Mouse (Mus musculus): ENCODE measurements at regions not wholly inside any gene's neighbourhood (a gene's known extent, or its start where the extent isn't known, plus 50 kb on each side); places are given as distances from the start of the nearest gene placed in this dataset.

GRCm38 (mm10) chr2:166357824-166358223 is 202.4 kb upstream of the Sulf2 start:
- TF ChIP-seq EP300 (IDR thresholded peaks at IDR 0.05; ENCODE audit: low read depth) (no peak), CTCF (IDR thresholded peaks at IDR 0.05; ENCODE audit: low read depth) (no peak)
- Histone ChIP-seq H3K27me3 (ENCODE audit: insufficient read depth, low read length) (no peaks in the 10 kb centered on the region), H3K4me2 (ENCODE audit: low read depth, low read length) (no peak overlapping the region), H3K9me3 (ENCODE audit: low read length) (no peaks in the 10 kb centered on the region), H3K9ac (replicated peaks) (no peak overlapping the region), H3K27ac (ENCODE audit: low read depth) (no peak overlapping the region), H3K4me1 (ENCODE audit: insufficient read depth) (peaks cover 1% of the 10 kb centered on the region), H3K36me3 (replicated peaks; ENCODE audit: insufficient read depth, low read length) (no peaks in the 10 kb centered on the region), H3K4me3 (ENCODE audit: low read depth, low read length) (no peak overlapping the region)
- WGBS (ENCODE audit: insufficient replicate concordance) = 39% methylated on average over 7 of the region's 7 CpGs
- ATAC-seq (no peak), DNase-seq (peak; percentile 27)

- TF ChIP-seq CTCF (IDR thresholded peaks at IDR 0.05; ENCODE audit: low read depth) (no peak), EP300 (IDR thresholded peaks at IDR 0.05; ENCODE audit: low read depth) (no peak)
- H3K27me3 ChIP-seq (ENCODE audit: insufficient read depth, low read length) = no peaks in the 10 kb centered on the region
- no peaks in the 10 kb centered on the region for H3K9me3 ChIP-seq (ENCODE audit: low read length)
- WGBS (ENCODE audit: insufficient replicate concordance) = 75% methylated on average over 7 of the region's 7 CpGs
- DNase-seq (no peak), ATAC-seq (no peak)
- no peak overlapping the region for H3K9ac ChIP-seq (replicated peaks)
- no peak overlapping the region for H3K27ac ChIP-seq (ENCODE audit: low read depth)
- H3K36me3 ChIP-seq (replicated peaks; ENCODE audit: insufficient read depth, low read length) = no peaks in the 10 kb centered on the region
- H3K4me2 ChIP-seq (ENCODE audit: low read depth, low read length) = no peak overlapping the region
- H3K4me1 ChIP-seq (ENCODE audit: insufficient read depth) = peaks cover 3% of the 10 kb centered on the region
- no peak overlapping the region for H3K4me3 ChIP-seq (ENCODE audit: low read depth, low read length)
Observed at GRCm38 (mm10) chr2:166355944-166356343, 200.5 kb upstream of the Sulf2 start.

- no peak for ATAC-seq
- 52% methylated on average over 6 of the region's 6 CpGs for WGBS (ENCODE audit: insufficient replicate concordance)
Observed at GRCm38 (mm10) chr2:166355446-166355845, 200.0 kb upstream of the Sulf2 start.

DNA sequence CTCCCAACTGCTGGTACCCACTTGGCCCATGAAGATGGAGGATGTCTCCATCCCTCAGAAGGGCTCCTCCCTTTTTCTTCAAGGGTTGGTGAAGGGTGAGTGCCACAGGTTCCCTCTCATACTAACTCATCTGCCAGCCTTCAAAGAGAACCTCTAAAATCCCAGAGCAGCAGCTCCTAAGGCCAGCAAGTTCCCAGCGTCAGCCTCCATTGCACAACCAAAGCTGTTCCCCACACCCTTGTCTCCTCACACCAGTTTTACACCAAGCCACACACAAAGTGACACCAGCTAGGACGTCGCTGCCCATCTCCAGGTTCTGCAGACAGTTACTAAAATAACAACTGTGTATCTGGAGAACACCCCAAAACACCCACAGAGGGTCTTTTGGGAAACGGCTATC is 198.9 kb upstream of the Sulf2 start:
- Histone ChIP-seq H3K4me1 (ENCODE audit: insufficient read depth) (peaks cover 3% of the 10 kb centered on the region), H3K27me3 (ENCODE audit: insufficient read depth, low read length) (no peaks in the 10 kb centered on the region), H3K4me2 (ENCODE audit: low read depth, low read length) (no peak overlapping the region), H3K9me3 (ENCODE audit: low read length) (no peaks in the 10 kb centered on the region), H3K4me3 (ENCODE audit: low read depth, low read length) (no peak overlapping the region), H3K27ac (ENCODE audit: low read depth) (no peak overlapping the region), H3K36me3 (replicated peaks; ENCODE audit: insufficient read depth, low read length) (no peaks in the 10 kb centered on the region), H3K9ac (replicated peaks) (no peak overlapping the region)
- 65% methylated on average over 4 of the region's 4 CpGs for WGBS (ENCODE audit: insufficient replicate concordance)
- TF ChIP-seq CTCF (IDR thresholded peaks at IDR 0.05; ENCODE audit: low read depth) (no peak), EP300 (IDR thresholded peaks at IDR 0.05; ENCODE audit: low read depth) (no peak)
- DNase-seq (no peak), ATAC-seq (no peak)

More at GRCm38 (mm10) chr2:166355446-166355845, 200.0 kb upstream of the Sulf2 start:
- H3K9me3 ChIP-seq (ENCODE audit: low read length) = no peaks in the 10 kb centered on the region
- H3K9ac ChIP-seq (replicated peaks) = no peak overlapping the region
- peaks cover 3% of the 10 kb centered on the region for H3K4me1 ChIP-seq (ENCODE audit: insufficient read depth)
- no peak overlapping the region for H3K27ac ChIP-seq (ENCODE audit: low read depth)
- no peak overlapping the region for H3K4me3 ChIP-seq (ENCODE audit: low read depth, low read length)
- no peaks in the 10 kb centered on the region for H3K36me3 ChIP-seq (replicated peaks; ENCODE audit: insufficient read depth, low read length)
- TF ChIP-seq EP300 (IDR thresholded peaks at IDR 0.05; ENCODE audit: low read depth) (no peak), CTCF (IDR thresholded peaks at IDR 0.05; ENCODE audit: low read depth) (no peak)
- H3K27me3 ChIP-seq (ENCODE audit: insufficient read depth, low read length) = no peaks in the 10 kb centered on the region
- no peak for DNase-seq
- no peak overlapping the region for H3K4me2 ChIP-seq (ENCODE audit: low read depth, low read length)

DNA sequence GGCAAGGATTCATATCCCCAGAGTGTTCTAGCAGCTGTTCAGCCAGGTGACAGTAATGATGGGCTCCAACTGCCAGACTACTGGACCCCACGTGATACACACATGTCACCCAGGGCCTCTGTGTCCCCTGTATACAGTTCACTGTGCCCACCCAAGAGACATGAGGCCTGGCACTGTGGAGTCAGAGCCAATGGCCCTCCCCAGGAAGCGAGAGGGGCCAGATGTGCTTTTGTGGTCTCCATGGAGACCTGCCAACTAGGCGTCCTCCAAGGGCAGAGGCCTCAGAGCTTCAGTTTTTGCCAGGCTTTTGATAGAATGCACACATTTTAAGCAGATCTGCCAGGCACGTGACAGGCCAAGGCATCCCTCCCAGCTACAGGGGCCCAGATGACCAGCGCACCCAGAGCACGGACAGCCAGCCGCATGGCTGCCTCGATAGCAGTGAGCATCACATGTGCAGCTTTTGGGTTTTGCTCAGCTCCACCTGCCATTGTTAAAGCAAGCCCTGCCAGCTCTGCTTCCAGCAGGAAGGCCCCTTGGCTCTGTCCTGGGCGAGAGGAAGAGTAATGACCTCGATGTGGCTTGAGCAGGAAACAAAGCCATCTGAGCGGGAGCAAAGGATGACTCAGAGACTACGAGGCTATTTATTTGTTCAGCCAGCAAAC is 198.1 kb upstream of the Sulf2 start:
- H3K4me3 ChIP-seq (ENCODE audit: low read depth, low read length) = no peak overlapping the region
- H3K36me3 ChIP-seq (replicated peaks; ENCODE audit: insufficient read depth, low read length) = no peaks in the 10 kb centered on the region
- no peak overlapping the region for H3K4me2 ChIP-seq (ENCODE audit: low read depth, low read length)
- 44% methylated on average over 12 of the region's 12 CpGs for WGBS (ENCODE audit: insufficient replicate concordance)
- ATAC-seq = peak; percentile 74
- H3K4me1 ChIP-seq (ENCODE audit: insufficient read depth) = peaks cover 3% of the 10 kb centered on the region
- no peaks in the 10 kb centered on the region for H3K9me3 ChIP-seq (ENCODE audit: low read length)
- H3K27me3 ChIP-seq (ENCODE audit: insufficient read depth, low read length) = no peaks in the 10 kb centered on the region
- TF ChIP-seq CTCF (IDR thresholded peaks at IDR 0.05; ENCODE audit: low read depth) (no peak), EP300 (IDR thresholded peaks at IDR 0.05; ENCODE audit: low read depth) (no peak)
- peak; percentile 33 for DNase-seq
- H3K27ac ChIP-seq (ENCODE audit: low read depth) = no peak overlapping the region
- H3K9ac ChIP-seq (replicated peaks) = no peak overlapping the region; the same call in 1 of the 2 replicates

DNA sequence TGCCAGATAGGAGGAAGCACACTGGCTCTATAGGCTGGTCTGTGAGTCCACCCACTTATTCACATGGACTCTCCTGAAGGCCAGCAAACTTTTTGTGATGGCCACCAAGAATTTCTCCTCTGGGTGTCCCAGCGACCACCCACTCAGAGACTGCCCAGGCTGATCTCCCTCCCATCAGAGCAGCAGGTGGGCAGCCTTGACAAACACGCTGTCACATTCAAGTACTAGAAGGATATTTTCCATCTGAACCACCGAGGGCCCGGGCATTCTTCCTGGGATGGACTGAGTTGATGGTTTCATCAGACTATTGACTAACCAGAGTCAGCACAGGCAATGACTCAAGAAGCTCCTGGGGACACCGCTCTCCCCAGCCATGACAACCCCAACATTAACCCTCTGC is 196.5 kb upstream of the Sulf2 start:
- Histone ChIP-seq H3K27me3 (ENCODE audit: insufficient read depth, low read length) (no peaks in the 10 kb centered on the region), H3K36me3 (replicated peaks; ENCODE audit: insufficient read depth, low read length) (no peaks in the 10 kb centered on the region), H3K4me3 (ENCODE audit: low read depth, low read length) (no peak overlapping the region), H3K4me1 (ENCODE audit: insufficient read depth) (peaks cover 3% of the 10 kb centered on the region), H3K27ac (ENCODE audit: low read depth) (no peak overlapping the region), H3K9ac (replicated peaks) (no peak overlapping the region), H3K4me2 (ENCODE audit: low read depth, low read length) (no peak overlapping the region), H3K9me3 (ENCODE audit: low read length) (no peaks in the 10 kb centered on the region)
- 70% methylated on average over 5 of the region's 5 CpGs for WGBS (ENCODE audit: insufficient replicate concordance)
- DNase-seq (no peak), ATAC-seq (no peak)
- TF ChIP-seq CTCF (IDR thresholded peaks at IDR 0.05; ENCODE audit: low read depth) (no peak), EP300 (IDR thresholded peaks at IDR 0.05; ENCODE audit: low read depth) (no peak)

Measured in liver, postnatal 0 days (tissue).